Mouse (Mus musculus) NIH3T3 (cell line): Measurements from ENCODE around the gene Gse1.

Experiments used
- DNase-seq: peaks from one replicate; pipeline ENCODE4 v3.0.0-alpha.2; 2012; ENCODE audit warnings: low read depth

Gene Gse1

DNA sequence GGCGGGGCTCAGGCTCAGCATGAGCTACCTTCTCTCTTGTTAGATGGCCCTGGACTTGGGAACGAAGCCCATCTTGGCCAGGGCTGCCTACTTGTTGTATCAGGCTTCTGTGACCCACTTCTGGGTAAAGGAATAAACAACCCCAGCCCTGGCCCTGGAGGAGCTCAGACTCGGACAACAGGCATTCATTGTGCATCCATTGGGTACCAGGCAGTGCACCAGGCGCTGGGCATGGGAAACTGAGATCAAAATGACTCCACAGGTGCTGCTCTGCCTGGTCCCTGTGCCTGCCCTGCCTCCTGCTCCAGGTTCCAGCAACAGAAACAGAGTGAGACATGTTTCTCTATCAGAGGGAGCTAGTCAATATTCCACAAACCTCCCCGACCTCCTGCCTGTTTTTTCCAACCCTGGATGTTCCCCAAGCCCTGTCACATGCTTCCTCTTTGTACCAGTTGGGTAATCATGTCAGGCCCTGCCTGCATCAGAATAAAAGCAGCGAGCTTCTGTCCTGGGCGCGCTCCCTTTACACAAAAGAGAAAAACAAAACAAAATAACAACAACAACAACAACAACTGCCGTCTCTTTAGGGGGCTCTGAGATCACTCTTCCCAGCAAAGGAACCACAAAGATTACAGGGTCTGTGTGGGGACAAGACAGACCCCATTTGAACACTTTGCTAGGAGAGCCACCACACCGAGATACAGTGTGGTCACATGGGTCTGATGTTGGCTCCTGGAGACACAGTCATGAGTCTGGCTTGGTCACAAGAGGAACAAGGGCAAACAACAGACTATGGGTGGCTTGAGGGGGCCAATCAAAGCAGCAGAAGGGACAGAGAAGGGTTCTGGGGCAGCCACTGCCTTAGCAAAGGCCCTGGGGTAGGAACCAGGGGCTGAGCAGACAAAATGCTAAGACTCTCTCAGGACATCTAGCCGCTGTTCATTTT is 391.3 kb downstream of the Gse1 start:
- no peak for DNase-seq

DNA sequence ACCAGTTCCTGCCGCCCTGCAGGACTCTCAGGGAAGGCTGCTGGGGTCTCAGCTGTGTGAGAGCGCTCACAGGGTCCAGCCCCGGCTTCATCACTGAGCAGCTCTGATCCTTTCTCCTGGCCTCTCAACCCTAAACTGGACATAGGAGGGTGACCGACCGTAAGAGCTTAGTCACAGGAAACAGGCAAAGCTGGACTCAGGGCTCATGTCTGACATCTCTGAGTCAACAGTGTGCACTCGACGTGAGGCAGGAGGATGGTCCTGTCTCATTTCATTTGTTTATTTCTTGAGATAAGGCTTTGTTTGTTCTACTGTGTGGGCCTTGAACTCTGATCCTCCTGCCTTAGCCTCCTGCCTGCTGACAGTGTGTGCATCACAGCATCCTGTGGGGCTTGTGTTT is 392.2 kb downstream of the Gse1 start:
- no peak for DNase-seq

- DNase-seq: no peak
Observed at GRCm38 (mm10) chr8:120622161-120622560, 393.9 kb downstream of the Gse1 start.

DNA sequence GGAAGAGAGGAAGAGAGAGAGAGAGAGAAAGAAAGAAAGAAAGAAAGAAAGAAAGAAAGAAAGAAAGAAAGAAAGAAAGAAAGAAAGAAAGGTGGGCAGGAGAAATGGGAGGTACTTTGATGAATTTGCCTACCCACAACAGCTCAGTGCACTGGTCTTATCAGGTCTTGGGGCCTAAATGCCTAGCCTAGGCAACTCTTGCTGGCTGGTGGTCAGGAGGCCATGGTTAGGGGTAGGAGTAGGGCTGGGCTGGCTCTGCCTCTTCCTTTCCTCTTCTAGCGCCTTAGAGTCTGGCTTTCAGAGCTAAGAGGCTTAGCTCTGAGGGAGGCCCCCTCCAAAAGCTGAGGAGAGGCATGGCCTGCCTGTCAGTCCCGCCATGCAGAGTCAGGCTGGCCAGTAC is 395.4 kb downstream of the Gse1 start:
- DNase-seq: no peak

DNA sequence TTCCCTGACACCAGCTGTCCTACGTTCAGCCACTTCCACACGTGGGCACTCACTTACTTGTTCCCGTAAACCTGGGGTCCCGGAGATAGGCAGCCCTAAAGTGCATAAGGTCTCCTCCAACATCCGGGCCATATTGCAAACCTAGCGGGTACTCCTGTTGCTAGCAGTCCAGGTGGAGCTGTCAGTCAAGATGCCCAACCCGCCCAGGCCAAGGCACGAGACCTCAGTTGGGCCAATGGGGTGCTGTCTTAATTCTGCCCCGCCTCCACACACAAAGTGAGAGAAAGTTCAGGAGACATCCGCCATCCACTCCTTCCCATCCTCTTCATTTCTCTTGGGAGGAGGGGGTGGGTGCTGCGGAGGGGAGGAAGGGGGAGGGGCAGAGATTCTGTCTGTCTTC is 398.2 kb downstream of the Gse1 start:
- no peak for DNase-seq

- no peak for DNase-seq
Observed at GRCm38 (mm10) chr8:120627298-120627697, 399.0 kb downstream of the Gse1 start.

GRCm38 (mm10) chr8:120630031-120630430 is 401.8 kb downstream of the Gse1 start:
- DNase-seq: no peak

- DNase-seq: no peak
Observed at GRCm38 (mm10) chr8:120630848-120631247, 402.6 kb downstream of the Gse1 start.
